Mouse (Mus musculus): ENCODE data around the gene Dagla. TPM values are rescaled to one million over a fixed set of nuclear protein-coding genes. Genes with fewer than 3 reads are reported as not detected.

The Dagla gene
- polyA plus RNA-seq, 1 experiment from 2014 or later, result 1.8 TPM

GRCm38 (mm10) chr19:10203848-10204615 lies 100.6 kb downstream of the Dagla start, which contains the start of the genes Tmem258 and Fen1:
TSS of gene Tmem258 (plus strand) at chr19:10204014.
TSS of gene Fen1 (minus strand) at chr19:10204169.
- peak within 1 kb of the TSS; percentile 76 for H3K4me3 ChIP-seq (ENCODE audit: low read depth, low read length)
- under 1% methylated on average over 40 of the region's 40 CpGs for WGBS
- peak; percentile 88 for DNase-seq (ENCODE audit: low spot score)
- peak within 1 kb of the TSS; percentile 80 for H3K9ac ChIP-seq (ENCODE audit: low read depth, low read length)
- ATAC-seq (ENCODE audit: low FRiP score), result peak; percentile 95
- peak within 1 kb of the TSS; percentile 43 for H3K27ac ChIP-seq (ENCODE audit: low read depth, low read length)
- peak within 1 kb of the TSS; percentile 76 for H3K4me2 ChIP-seq (replicated peaks; ENCODE audit: low read depth, low read length)
- H3K9me3 ChIP-seq (ENCODE audit: control insufficient read depth, low read length), result no peaks in the 10 kb centered on the region
- H3K4me1 ChIP-seq (replicated peaks; ENCODE audit: control insufficient read depth, insufficient read depth, low read length), result peaks cover 7% of the 10 kb centered on the region
- H3K27me3 ChIP-seq (ENCODE audit: control insufficient read depth, insufficient read depth, low read length), result no peaks in the 10 kb centered on the region
- H3K36me3 ChIP-seq (ENCODE audit: control insufficient read depth, insufficient read depth, low read length), result peaks cover 16% of the 10 kb centered on the region

DNA sequence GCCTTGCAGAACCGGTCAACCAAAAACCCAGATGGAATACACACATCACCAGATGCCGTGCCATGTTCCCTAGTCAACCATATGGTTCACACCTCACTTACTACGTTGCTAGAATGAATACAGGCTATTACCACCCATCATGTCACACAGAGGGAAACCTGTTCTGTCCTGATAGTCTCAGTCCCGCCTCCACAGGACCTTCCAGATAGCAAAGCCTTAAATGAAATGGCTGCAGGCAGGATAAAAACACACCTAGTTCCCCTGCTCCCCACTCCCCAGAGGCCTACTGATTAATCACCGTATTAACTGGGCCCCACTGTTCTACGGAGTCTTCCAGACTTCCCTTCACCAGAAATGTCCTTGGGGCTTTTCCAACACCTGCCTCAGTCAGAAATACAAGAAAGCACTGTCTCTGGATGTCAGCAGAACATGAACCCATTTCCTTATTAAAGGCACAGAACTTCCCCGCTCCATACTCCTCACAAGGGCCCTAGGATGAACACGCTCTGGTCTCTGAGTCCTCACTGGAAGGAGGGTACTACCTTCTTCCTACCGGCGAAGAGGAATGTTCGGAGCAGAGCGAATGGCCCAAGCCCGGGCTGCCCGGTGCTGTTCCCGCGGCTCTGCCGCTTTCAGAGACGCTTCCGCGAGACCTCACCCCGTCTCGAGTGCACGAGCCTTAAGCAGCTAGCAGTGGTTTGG lies 101.4 kb downstream of the Dagla start:
- H3K9me3 ChIP-seq (ENCODE audit: control insufficient read depth, low read length), result no peaks in the 10 kb centered on the region
- WGBS, result 3% methylated on average over 23 of the region's 23 CpGs
- no peak for ATAC-seq (ENCODE audit: low FRiP score)
- peaks cover 12% of the 10 kb centered on the region; the same call in 1 of the 2 replicates for H3K36me3 ChIP-seq (ENCODE audit: control insufficient read depth, insufficient read depth, low read length)
- peaks cover 7% of the 10 kb centered on the region for H3K4me1 ChIP-seq (replicated peaks; ENCODE audit: control insufficient read depth, insufficient read depth, low read length)
- no peak overlapping the region for H3K27ac ChIP-seq (ENCODE audit: low read depth, low read length)
- H3K27me3 ChIP-seq (ENCODE audit: control insufficient read depth, insufficient read depth, low read length), result no peaks in the 10 kb centered on the region
- peak overlapping the region; percentile 76 for H3K4me3 ChIP-seq (ENCODE audit: low read depth, low read length)
- DNase-seq (ENCODE audit: low spot score), result no peak
- H3K9ac ChIP-seq (ENCODE audit: low read depth, low read length), result peak overlapping the region; percentile 80
- peak overlapping the region; percentile 76 for H3K4me2 ChIP-seq (replicated peaks; ENCODE audit: low read depth, low read length)

- Histone ChIP-seq H3K9me3 (ENCODE audit: control insufficient read depth, low read length) (no peaks in the 10 kb centered on the region), H3K27me3 (ENCODE audit: control insufficient read depth, insufficient read depth, low read length) (no peaks in the 10 kb centered on the region), H3K4me1 (replicated peaks; ENCODE audit: control insufficient read depth, insufficient read depth, low read length) (peaks cover 7% of the 10 kb centered on the region), H3K4me3 (ENCODE audit: low read depth, low read length) (no peak overlapping the region), H3K9ac (ENCODE audit: low read depth, low read length) (no peak overlapping the region), H3K36me3 (ENCODE audit: control insufficient read depth, insufficient read depth, low read length) (peaks cover 19% of the 10 kb centered on the region; the same call in 1 of the 2 replicates), H3K4me2 (replicated peaks; ENCODE audit: low read depth, low read length) (no peak overlapping the region), H3K27ac (ENCODE audit: low read depth, low read length) (no peak overlapping the region)
- WGBS, result 29% methylated on average over 3 of the region's 3 CpGs
- DNase-seq (ENCODE audit: low spot score), result peak; percentile 92
- peak; percentile 34; the same call in 1 of the 2 replicates for ATAC-seq (ENCODE audit: low FRiP score)
Observed at GRCm38 (mm10) chr19:10198723-10199122, 106.0 kb downstream of the Dagla start.

DNA sequence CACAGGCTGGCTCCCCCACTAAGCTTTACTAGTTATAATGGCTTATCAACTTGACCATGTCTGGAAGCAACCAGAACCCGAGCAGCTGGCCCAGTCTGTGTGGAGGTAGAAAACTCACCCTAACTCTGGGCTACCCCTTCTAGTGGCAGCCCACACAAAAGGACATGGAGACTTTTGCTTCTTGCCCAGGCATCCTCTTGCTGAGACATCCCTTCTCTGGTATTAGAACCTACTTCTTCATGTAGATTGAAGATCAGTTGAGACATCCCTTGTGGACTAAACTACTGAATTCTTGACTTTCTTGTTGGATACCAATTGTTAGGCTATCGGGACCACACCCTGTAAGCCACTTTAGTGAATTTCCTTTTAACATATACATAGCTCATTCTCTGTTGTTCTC lies 106.4 kb downstream of the Dagla start:
- Histone ChIP-seq H3K27ac (ENCODE audit: low read depth, low read length) (no peak overlapping the region), H3K4me2 (replicated peaks; ENCODE audit: low read depth, low read length) (no peak overlapping the region), H3K9me3 (ENCODE audit: control insufficient read depth, low read length) (no peaks in the 10 kb centered on the region), H3K4me3 (ENCODE audit: low read depth, low read length) (no peak overlapping the region), H3K4me1 (replicated peaks; ENCODE audit: control insufficient read depth, insufficient read depth, low read length) (peaks cover 7% of the 10 kb centered on the region), H3K9ac (ENCODE audit: low read depth, low read length) (no peak overlapping the region), H3K36me3 (ENCODE audit: control insufficient read depth, insufficient read depth, low read length) (peaks cover 19% of the 10 kb centered on the region; the same call in 1 of the 2 replicates), H3K27me3 (ENCODE audit: control insufficient read depth, insufficient read depth, low read length) (no peaks in the 10 kb centered on the region)
- ATAC-seq (ENCODE audit: low FRiP score) (no peak), DNase-seq (ENCODE audit: low spot score) (no peak)
- 87% methylated on average over 2 of the region's 2 CpGs for WGBS

DNA sequence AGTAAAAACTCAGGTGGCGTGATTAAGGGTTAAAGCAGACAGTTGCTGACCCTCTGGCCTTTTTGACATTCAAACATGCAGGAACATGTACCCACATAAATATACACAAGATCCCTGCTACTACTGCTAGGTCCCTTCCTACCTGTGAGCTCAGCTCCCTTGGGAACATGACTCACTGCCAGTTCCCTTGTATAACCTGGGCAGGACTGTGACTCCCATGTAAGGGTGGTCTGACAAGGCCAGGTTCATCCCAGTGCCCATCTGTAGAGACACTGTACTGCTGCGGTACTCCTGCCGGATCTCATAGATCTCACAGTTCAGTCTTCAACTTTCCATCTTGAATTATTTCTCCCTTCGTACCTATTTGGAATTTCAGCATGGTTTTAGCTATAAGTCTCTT lies 107.5 kb downstream of the Dagla start:
- Histone ChIP-seq H3K9me3 (ENCODE audit: control insufficient read depth, low read length) (no peaks in the 10 kb centered on the region), H3K4me1 (replicated peaks; ENCODE audit: control insufficient read depth, insufficient read depth, low read length) (no peaks in the 10 kb centered on the region), H3K27me3 (ENCODE audit: control insufficient read depth, insufficient read depth, low read length) (no peaks in the 10 kb centered on the region), H3K4me3 (ENCODE audit: low read depth, low read length) (no peak overlapping the region), H3K9ac (ENCODE audit: low read depth, low read length) (no peak overlapping the region), H3K4me2 (replicated peaks; ENCODE audit: low read depth, low read length) (no peak overlapping the region), H3K36me3 (ENCODE audit: control insufficient read depth, insufficient read depth, low read length) (peaks cover 28% of the 10 kb centered on the region; the same call in 1 of the 2 replicates), H3K27ac (ENCODE audit: low read depth, low read length) (no peak overlapping the region)
- WGBS, result 88% methylated on average over 4 of the region's 4 CpGs
- no peak for DNase-seq (ENCODE audit: low spot score)
- ATAC-seq (ENCODE audit: low FRiP score), result no peak

Other genes starting within 250 kb of the Dagla start
- 62.9 and 63.9 TPM in 2 replicates for gene Fads2, start 203.1 kb downstream of the Dagla start, polyA plus RNA-seq (2014; fragmentation: Nextera tagmentation; extraction: Ambion mirVana)
- gene Fads1, start 122.0 kb downstream of the Dagla start, polyA plus RNA-seq (2014; fragmentation: Nextera tagmentation; extraction: Ambion mirVana), result 139 and 153 TPM in 2 replicates
- gene Tmem258, start 100.9 kb downstream of the Dagla start, polyA plus RNA-seq (2014; fragmentation: Nextera tagmentation; extraction: Ambion mirVana), result 349 and 363 TPM in 2 replicates
- 80.1 and 96.5 TPM in 2 replicates for gene Fen1, start 100.7 kb downstream of the Dagla start, polyA plus RNA-seq (2014; fragmentation: Nextera tagmentation; extraction: Ambion mirVana)
- gene Myrf, start 64.1 kb downstream of the Dagla start, polyA plus RNA-seq (2014; fragmentation: Nextera tagmentation; extraction: Ambion mirVana), result 1.3 and 1.6 TPM in 2 replicates
- 2.1 and 2.4 TPM in 2 replicates for gene Syt7, start 84.2 kb upstream of the Dagla start, polyA plus RNA-seq (2014; fragmentation: Nextera tagmentation; extraction: Ambion mirVana)
- gene Lrrc10b, start 152.6 kb upstream of the Dagla start, polyA plus RNA-seq (2014; fragmentation: Nextera tagmentation; extraction: Ambion mirVana), result 0.59 and 0.69 TPM in 2 replicates
- 1.7 TPM in 2 replicates for gene Ppp1r32, start 178.1 kb upstream of the Dagla start, polyA plus RNA-seq (2014; fragmentation: Nextera tagmentation; extraction: Ambion mirVana)
- gene Cpsf7, start 220.4 kb upstream of the Dagla start, polyA plus RNA-seq (2014; fragmentation: Nextera tagmentation; extraction: Ambion mirVana), result 60.9 and 65.4 TPM in 2 replicates
- gene Sdhaf2, start 221.3 kb upstream of the Dagla start, polyA plus RNA-seq (2014; fragmentation: Nextera tagmentation; extraction: Ambion mirVana), result 60.9 and 62.6 TPM in 2 replicates

All from hindbrain, embryonic 11.5 days (tissue).